In the genomic region with DNA sequence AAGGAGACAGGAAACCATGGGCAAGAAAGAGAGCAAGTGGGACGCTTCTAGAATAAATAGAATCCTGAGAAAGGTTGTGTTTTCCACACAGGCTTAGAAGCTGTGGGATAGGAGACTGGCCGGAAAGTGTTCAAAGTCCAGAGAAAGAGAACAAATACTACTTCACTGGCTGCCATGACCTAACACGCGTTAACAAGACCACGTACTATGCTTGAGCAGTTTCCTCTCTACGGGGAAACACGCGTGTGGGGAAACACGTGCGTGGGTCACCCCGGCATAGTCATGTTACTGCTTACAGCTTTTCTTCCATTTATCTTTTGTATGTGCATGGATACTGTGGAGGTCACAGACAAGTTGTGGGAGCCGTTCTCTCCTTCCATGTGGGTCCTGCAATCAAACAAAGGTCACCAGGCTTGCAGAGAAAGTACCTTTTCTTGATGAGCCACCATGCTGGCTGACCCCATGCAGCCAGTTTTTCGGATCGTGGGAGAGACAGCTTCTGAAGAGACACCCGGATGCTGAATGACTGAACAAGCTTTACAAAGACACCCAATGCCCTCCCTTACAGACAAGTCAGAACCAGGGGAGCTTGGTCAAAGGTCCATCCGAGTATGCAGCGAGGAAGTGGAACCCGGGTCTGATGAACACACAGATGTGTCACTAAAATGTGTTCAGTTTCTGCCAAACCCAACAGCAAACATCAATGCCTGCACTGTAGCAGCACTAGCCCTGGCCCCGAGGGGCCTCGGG, we compare ENCODE assay signal across 14 mouse cellular contexts. TPM values are rescaled to one million over a fixed set of nuclear protein-coding genes. Genes with fewer than 3 reads are reported as not detected.
DNase-seq lines count a peak whose midpoint lies in the region; ATAC-seq and TF ChIP-seq lines count a peak whose summit lies in the region.
"Had no signal": no experiment of that assay in that cellular context is flagged by ENCODE, and none has a peak within 500 bp of the region (broad histone marks: within the 10 kb centered on the region; RNA-seq: fewer than 3 reads in every experiment).

No protein-coding gene starts in this region.

- H3K9me3 ChIP-seq in heart, embryonic 11.5 days (replicated peaks; ENCODE audit: control insufficient read depth, low read length), result no peaks in the 10 kb centered on the region
- no peaks in the 10 kb centered on the region for H3K9me3 ChIP-seq in neural tube, embryonic 12.5 days

- peaks cover 4% of the 10 kb centered on the region; the same call in 1 of the 2 replicates for H3K79me2 ChIP-seq in heart, adult 2 months (replicated peaks; ENCODE audit: control insufficient read depth, insufficient read depth, low read length)

- no peak for TF ChIP-seq CTCF in heart, adult 2 months (IDR thresholded peaks at IDR 0.05)

- peak overlapping the region; percentile 84 for H3K4me2 ChIP-seq in heart, embryonic 11.5 days
- H3K4me2 ChIP-seq in neural tube, embryonic 12.5 days (replicated peaks), result peak overlapping the region; percentile 84; the same call in 1 of the 2 replicates

- H3K4me3 ChIP-seq in heart, embryonic 11.5 days (ENCODE audit: low read depth, low read length), result no peak overlapping the region
- H3K4me3 ChIP-seq in heart, adult 2 months, result no peak overlapping the region
- H3K4me3 ChIP-seq in neural tube, embryonic 12.5 days, result no peak overlapping the region

- no peaks in the 10 kb centered on the region for H3K36me3 ChIP-seq in heart, embryonic 11.5 days (ENCODE audit: control insufficient read depth, insufficient read depth, low read length)
- no peaks in the 10 kb centered on the region for H3K36me3 ChIP-seq in heart, adult 2 months (ENCODE audit: control insufficient read depth, insufficient read depth, low read length)
- peaks cover 2% of the 10 kb centered on the region; the same call in 1 of the 2 replicates for H3K36me3 ChIP-seq in neural tube, embryonic 12.5 days

- TF ChIP-seq EP300 in heart, adult 2 months (IDR thresholded peaks at IDR 0.05; ENCODE audit: insufficient read depth, low read depth, low read length), result no peak

- no peak overlapping the region for H3K27ac ChIP-seq in heart, embryonic 11.5 days (ENCODE audit: low read depth, low read length)
- no peak overlapping the region for H3K27ac ChIP-seq in heart, adult 2 months
- no peak overlapping the region for H3K27ac ChIP-seq in neural tube, embryonic 12.5 days
- H3K27ac ChIP-seq: layer of hippocampus, adult 2 months had no signal

- 90% methylated on average over 20 of the region's 20 CpGs for WGBS in heart, embryonic 11.5 days (ENCODE audit: insufficient replicate concordance)
- 85% methylated on average over 20 of the region's 20 CpGs for whole genome bisulfite sequencing in heart, adult 2 months
- 93% methylated on average over 20 of the region's 20 CpGs for WGBS in neural tube, embryonic 12.5 days

- H3K9ac ChIP-seq in heart, embryonic 11.5 days (ENCODE audit: low read depth, low read length), result no peak overlapping the region
- no peak overlapping the region for H3K9ac ChIP-seq in heart, adult 2 months (ENCODE audit: low read depth, low read length)
- no peak overlapping the region for H3K9ac ChIP-seq in neural tube, embryonic 12.5 days

- H3K27me3 ChIP-seq in heart, embryonic 11.5 days (ENCODE audit: control insufficient read depth, insufficient read depth, low read length), result no peaks in the 10 kb centered on the region
- no peaks in the 10 kb centered on the region for H3K27me3 ChIP-seq in heart, adult 2 months (ENCODE audit: control insufficient read depth, insufficient read depth, low read length)
- H3K27me3 ChIP-seq in neural tube, embryonic 12.5 days (replicated peaks), result no peaks in the 10 kb centered on the region

- ATAC-seq in heart, embryonic 11.5 days (replicated peaks; ENCODE audit: insufficient number of reproducible peaks, low FRiP score, low TSS enrichment), result no peak
- no peak for ATAC-seq in neural tube, embryonic 12.5 days (ENCODE audit: low FRiP score, low read depth)
- ATAC-seq: midbrain, embryonic 16.5 days had no signal

- TF ChIP-seq POLR2A in heart, adult 2 months (IDR thresholded peaks at IDR 0.05; ENCODE audit: insufficient read depth, low read depth, low read length), result no peak

- no peak for DNase-seq in heart, adult 2 months
- no peak for DNase-seq in neural tube, embryonic 10.5 days (ENCODE audit: extremely low spot score, low spot score)
- peak; percentile 25 to 47 for DNase-seq in kidney, postnatal 25 days
- DNase-seq in yolk sac, embryonic 10.5 days (ENCODE audit: low spot score), result peak; percentile 66
- DNase-seq in cerebellum, postnatal 25 days, result no peak
- no peak for DNase-seq in ovary, postnatal 36 days (ENCODE audit: low spot score)
- DNase-seq: adrenal gland, postnatal 36 days; cerebellum, adult 2 months; heart, postnatal 10 days; thymus, postnatal 25 days had no signal

- H3K4me1 ChIP-seq in heart, embryonic 11.5 days (ENCODE audit: control insufficient read depth, insufficient read depth, low read length), result peaks cover 13% of the 10 kb centered on the region
- H3K4me1 ChIP-seq in heart, adult 2 months (ENCODE audit: control insufficient read depth, insufficient read depth, low read length), result 0 out of 2 replicates have a peak, but pooled peaks cover 1% of the 10 kb centered on the region
- peaks cover 9% of the 10 kb centered on the region for H3K4me1 ChIP-seq in neural tube, embryonic 12.5 days

- intact Hi-C loops in heart, adult 2 months (cut with DNase I), result no loop called here

RNA-seq across cellular contexts. Expression of a gene that starts 2.0 kb away (rescaled TPM):
- polyA plus RNA-seq in heart, embryonic 11.5 days (2014; fragmentation: Nextera tagmentation; extraction: Ambion mirVana), result 62.2 and 72.3 TPM in 2 replicates
- 100 to 1,000 TPM; 125 to 148 TPM for total RNA-seq in heart, adult 2 months (2021)
- polyA plus RNA-seq in heart, adult 2 months (2012; rRNA removed), result 32.0 and 64.0 TPM in 2 replicates
- 49.0 and 52.9 TPM in 2 replicates for polyA plus RNA-seq in neural tube, embryonic 12.5 days (2016; fragmentation: Nextera tagmentation; extraction: Ambion mirVana)

Comparison
In these comparisons a context has a peak if more than half of its experiments do, and no peak if none do; other contexts are left out.
1. DNase-seq: peak in kidney, postnatal 25 days (2 of 2) and yolk sac, embryonic 10.5 days (single experiment); none in heart, adult 2 months (0 of 2), neural tube, embryonic 10.5 days (single experiment), cerebellum, postnatal 25 days (0 of 2) and ovary, postnatal 36 days (single experiment).